Mouse (Mus musculus): ENCODE measurements around the gene Col4a5. TPM values are rescaled to one million over a fixed set of nuclear protein-coding genes. Genes with fewer than 3 reads are reported as not detected.

Gene Col4a5
- total and polyA plus RNA-seq, 3 experiments = not detected

- TF ChIP-seq HCFC1 (IDR thresholded peaks at IDR 0.05; ENCODE audit: low read depth, low read length) (no peak), ZMIZ1 (IDR thresholded peaks at IDR 0.05; ENCODE audit: low read depth, low read length) (no peak), RCOR1 (IDR thresholded peaks at IDR 0.05; ENCODE audit: low read depth, low read length) (no peak), TAL1 (IDR thresholded peaks at IDR 0.05; ENCODE audit: low read length) (no peak), E2F4 (IDR thresholded peaks at IDR 0.05; ENCODE audit: borderline replicate concordance, low read depth, low read length) (no peak), MEF2A (IDR thresholded peaks at IDR 0.05; ENCODE audit: extremely low read depth, insufficient replicate concordance, low read depth, low read length, poor library complexity, severe bottlenecking) (no peak), CHD1 (IDR thresholded peaks at IDR 0.05; ENCODE audit: low read depth, low read length) (no peak), EP300 (IDR thresholded peaks at IDR 0.05; ENCODE audit: low read depth in 1 of 2, low read length in 2 of 2) (no peak)
- no peak for DNase-seq (ENCODE audit: low read depth, low spot score)
- H3K4me3 ChIP-seq (ENCODE audit: control insufficient read depth in 1 of 2, insufficient read depth in 1 of 2, low read depth in 2 of 2, low read length in 2 of 2) = no peak within 1 kb of the TSS
These were observed 1.5 kb upstream of the Col4a5 start, which contains the start of gene Col4a6 for GRCm38 (mm10) chrX:141473470-141474302. Gene Col4a6 (minus strand): TSS chrX:141474076.

GRCm38 (mm10) chrX:141475566-141476327 is 562 bp downstream of the Col4a5 start:
- no peaks in the 10 kb centered on the region for H3K4me1 ChIP-seq (ENCODE audit: control insufficient read depth in 1 of 2, insufficient read depth in 2 of 2, low read length in 2 of 2)
- no peak overlapping the region for H3K9ac ChIP-seq (ENCODE audit: control insufficient read depth, low read depth, low read length, poor library complexity, severe bottlenecking)
- no peak overlapping the region for H3K27ac ChIP-seq (ENCODE audit: control insufficient read depth, low read depth, low read length)
- H3K9me3 ChIP-seq (replicated peaks; ENCODE audit: insufficient read depth, low read length) = no peaks in the 10 kb centered on the region
- H3K27me3 ChIP-seq (ENCODE audit: control insufficient read depth in 1 of 2, insufficient read depth in 2 of 2, low read length in 2 of 2) = no peaks in the 10 kb centered on the region
- no peaks in the 10 kb centered on the region for H3K79me2 ChIP-seq (ENCODE audit: control insufficient read depth, insufficient read depth, low read length, poor library complexity)
- DNase-seq (ENCODE audit: low read depth, low spot score) = no peak
- no peaks in the 10 kb centered on the region for H3K36me3 ChIP-seq (ENCODE audit: control insufficient read depth in 1 of 2, insufficient read depth in 2 of 2, low read length in 2 of 2)
- no peak overlapping the region for H3K4me3 ChIP-seq (ENCODE audit: control insufficient read depth in 1 of 2, insufficient read depth in 1 of 2, low read depth in 2 of 2, low read length in 2 of 2)
- TF ChIP-seq KAT2A (conservative IDR thresholded peaks at IDR 0.05; ENCODE audit: low read depth, low read length) (no peak), MYC (IDR thresholded peaks at IDR 0.05; ENCODE audit: low read depth, low read length) (no peak), CHD2 (IDR thresholded peaks at IDR 0.05; ENCODE audit: low read length) (no peak), HCFC1 (IDR thresholded peaks at IDR 0.05; ENCODE audit: low read depth, low read length) (no peak), POLR2AphosphoS5 (IDR thresholded peaks at IDR 0.05; ENCODE audit: borderline replicate concordance, low read depth, low read length) (no peak), USF2 (IDR thresholded peaks at IDR 0.05; ENCODE audit: borderline replicate concordance in 1 of 2, insufficient read depth in 1 of 2, low read depth in 1 of 2, low read length in 2 of 2) (no peak), MYB (IDR thresholded peaks at IDR 0.05; ENCODE audit: low read depth, low read length) (no peak)

More at GRCm38 (mm10) chrX:141473470-141474302, 1.5 kb upstream of the Col4a5 start, which contains the start of gene Col4a6:
- no peak within 1 kb of the TSS for H3K27ac ChIP-seq (ENCODE audit: control insufficient read depth, low read depth, low read length)
- no peaks in the 10 kb centered on the region for H3K9me3 ChIP-seq (replicated peaks; ENCODE audit: insufficient read depth, low read length)
- H3K79me2 ChIP-seq (ENCODE audit: control insufficient read depth, insufficient read depth, low read length, poor library complexity) = no peaks in the 10 kb centered on the region
- no peaks in the 10 kb centered on the region for H3K27me3 ChIP-seq (ENCODE audit: control insufficient read depth in 1 of 2, insufficient read depth in 2 of 2, low read length in 2 of 2)
- no peaks in the 10 kb centered on the region for H3K4me1 ChIP-seq (ENCODE audit: control insufficient read depth in 1 of 2, insufficient read depth in 2 of 2, low read length in 2 of 2)
- no peaks in the 10 kb centered on the region for H3K36me3 ChIP-seq (ENCODE audit: control insufficient read depth in 1 of 2, insufficient read depth in 2 of 2, low read length in 2 of 2)
- no peak within 1 kb of the TSS for H3K9ac ChIP-seq (ENCODE audit: control insufficient read depth, low read depth, low read length, poor library complexity, severe bottlenecking)
